In the genomic region with DNA sequence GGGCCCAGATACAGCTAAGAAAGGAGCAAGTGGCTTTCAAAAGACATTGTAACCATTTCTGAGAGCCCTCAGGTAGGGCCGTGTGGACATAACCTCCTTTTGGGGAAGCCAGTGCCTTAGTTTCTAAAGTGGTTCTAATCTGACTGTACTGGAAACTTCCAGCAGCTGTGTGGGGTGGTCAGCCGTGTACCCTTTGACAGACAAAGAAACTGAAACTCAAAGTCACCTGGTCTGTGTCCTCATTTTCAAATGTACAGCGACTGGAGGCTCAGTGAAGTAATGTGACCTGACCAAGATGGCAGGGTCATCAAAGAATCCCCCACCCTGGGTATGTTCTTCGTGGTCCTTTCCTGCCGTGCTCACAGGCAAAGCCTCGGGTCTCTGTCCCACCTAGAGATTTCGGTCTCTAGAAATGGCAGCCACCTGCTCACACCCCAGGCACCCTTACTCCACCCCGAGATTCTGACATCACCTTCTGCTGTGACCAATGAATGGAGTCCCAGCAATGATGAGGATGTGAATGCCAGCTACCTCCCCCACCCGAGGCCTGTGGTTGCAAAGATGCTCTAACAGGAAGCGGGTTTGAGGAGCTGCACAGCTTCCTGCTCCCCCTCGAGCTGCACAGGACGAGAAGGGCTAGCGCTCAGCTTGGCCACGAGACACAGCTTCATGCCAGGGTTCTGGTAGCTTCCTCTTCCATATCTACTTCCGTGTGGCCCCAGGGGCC, we compare ENCODE assay signal across 1 mouse cellular context.
TF ChIP-seq lines count a peak whose summit lies in the region.

Gene Arhgap30 (plus strand): TSS at position 579 of the 727 bp plus-strand sequence.

TF ChIP-seq in CH12.LX, 34 proteins besides CTCF, POLR2A, EP300 and RAD21 (continued from another document):
- TF ChIP-seq TBP (conservative IDR thresholded peaks at IDR 0.05; ENCODE audit: low read depth, low read length) (peak; percentile 73; the same call in 1 of the 2 replicates), USF1 (IDR thresholded peaks at IDR 0.05; ENCODE audit: low read depth, low read length) (peak; percentile 60), ZKSCAN1 (IDR thresholded peaks at IDR 0.05; ENCODE audit: borderline replicate concordance, low read depth, low read length) (no peak), NELFE (IDR thresholded peaks at IDR 0.05; ENCODE audit: low read depth, low read length) (peak; percentile 67), USF2 (conservative IDR thresholded peaks at IDR 0.05; ENCODE audit: low read depth, low read length) (no peak), ZNF384 (IDR thresholded peaks at IDR 0.05; ENCODE audit: low read depth, low read length) (no peak), MAX (IDR thresholded peaks at IDR 0.05; ENCODE audit: low read length) (peak; percentile 47), MEF2A (IDR thresholded peaks at IDR 0.05; ENCODE audit: borderline replicate concordance, low read depth, low read length) (peak; percentile 69), HCFC1 (IDR thresholded peaks at IDR 0.05; ENCODE audit: low read depth, low read length) (peak; percentile 75), MAFK (IDR thresholded peaks at IDR 0.05; ENCODE audit: insufficient replicate concordance, low read length) (0 out of 2 replicates have a peak, but pooled peaks have one; percentile 64), KAT2A (IDR thresholded peaks at IDR 0.05; ENCODE audit: insufficient replicate concordance, low read length) (no peak)
TF ChIP-seq in CH12.LX: peak in this region for 23.
